Mouse (Mus musculus): ENCODE measurements at regions not wholly inside any gene's neighbourhood (a gene's known extent, or its start where the extent isn't known, plus 50 kb on each side); places are given as distances from the start of the nearest gene placed in this dataset.
A peak's percentile ranks its signal among the peaks of the same experiment; 100 is the strongest.

GRCm38 (mm10) chr4:10607855-10608576, 266.3 kb upstream of the 2610301B20Rik start (continued):
- TF ChIP-seq EP300 (IDR thresholded peaks at IDR 0.05; ENCODE audit: low read length) (peak; percentile 65), MAZ (IDR thresholded peaks at IDR 0.05; ENCODE audit: low read depth, low read length) (no peak), SIN3A (IDR thresholded peaks at IDR 0.05; ENCODE audit: low read length) (no peak; the same call in 1 of the 2 replicates), RAD21 (IDR thresholded peaks at IDR 0.05; ENCODE audit: low read depth, low read length) (no peak; the same call in 1 of the 2 replicates), ZKSCAN1 (IDR thresholded peaks at IDR 0.05; ENCODE audit: borderline replicate concordance, low read depth, low read length) (no peak), UBTF (IDR thresholded peaks at IDR 0.05; ENCODE audit: low read depth, low read length) (no peak)

GRCm38 (mm10) chr4:10610784-10611183, 263.5 kb upstream of the 2610301B20Rik start:
- dilution Hi-C loops (cut with MboI; ENCODE audit: extremely low pct_ligation_motif_present, extremely low pct_unique_long_range_greater_than_20kb, low sequenced_read_pairs) (no loop called here), in situ Hi-C loops (cut with MboI; ENCODE audit: low pct_ligation_motif_present, low pct_unique_long_range_greater_than_20kb, low sequenced_read_pairs) (no loop called here)

More at GRCm38 (mm10) chr4:10610784-10611183, 263.5 kb upstream of the 2610301B20Rik start:
- Histone ChIP-seq H3K9ac (ENCODE audit: insufficient read depth, low read depth) (no peak overlapping the region), H3K4me2 (ENCODE audit: insufficient read depth, low read depth, poor library complexity, severe bottlenecking) (no peak overlapping the region), H3K27me3 (replicated peaks) (no peaks in the 10 kb centered on the region), H3K4me1 (ENCODE audit: control insufficient read depth in 1 of 2, insufficient read depth in 2 of 2) (peaks cover 0 to 39% of the 10 kb centered on the region in 2 experiments; a peak in 3 of 4 replicates), H3K36me3 (replicated peaks in 1 of 2; ENCODE audit: control insufficient read depth in 1 of 2, insufficient read depth in 1 of 2, low read length in 1 of 2) (no peaks in the 10 kb centered on the region), H3K9me3 (replicated peaks; ENCODE audit: low read length) (peaks cover 5% of the 10 kb centered on the region), H3K27ac (ENCODE audit: insufficient read depth, low read depth) (no peak overlapping the region), H3K79me2 (replicated peaks; ENCODE audit: control insufficient read depth, extremely low read depth, insufficient read depth, poor library complexity, severe bottlenecking) (no peaks in the 10 kb centered on the region), H3K4me3 (replicated peaks in 1 of 3; ENCODE audit: low read depth in 2 of 3, low read length in 2 of 3, poor library complexity in 1 of 3) (no peak overlapping the region)
- TF ChIP-seq ZNF384 (IDR thresholded peaks at IDR 0.05; ENCODE audit: low read depth, low read length) (peak; percentile 80), GABPA (IDR thresholded peaks at IDR 0.05; ENCODE audit: insufficient replicate concordance, low read depth, low read length) (no peak), EP300 (IDR thresholded peaks at IDR 0.05; ENCODE audit: low read length) (peak; percentile 75), NRF1 (IDR thresholded peaks at IDR 0.05; ENCODE audit: low read depth, low read length) (no peak), MEF2A (IDR thresholded peaks at IDR 0.05; ENCODE audit: borderline replicate concordance, low read depth, low read length) (peak; percentile 87), IRF4 (IDR thresholded peaks at IDR 0.05; ENCODE audit: low read depth, low read length) (peak; percentile 86), MYC (IDR thresholded peaks at IDR 0.05; ENCODE audit: low read depth, low read length) (no peak), MAFK (IDR thresholded peaks at IDR 0.05; ENCODE audit: insufficient replicate concordance, low read length) (0 out of 2 replicates have a peak, but pooled peaks have one; percentile 15), ZC3H11A (IDR thresholded peaks at IDR 0.05; ENCODE audit: low read depth, low read length) (no peak), HCFC1 (IDR thresholded peaks at IDR 0.05; ENCODE audit: low read depth, low read length) (no peak), KAT2A (IDR thresholded peaks at IDR 0.05; ENCODE audit: insufficient replicate concordance, low read length) (no peak), ETS1 (conservative IDR thresholded peaks at IDR 0.05; ENCODE audit: low read depth, low read length) (peak; percentile 73), JUND (conservative IDR thresholded peaks at IDR 0.05; ENCODE audit: low read depth, low read length) (0 out of 2 replicates have a peak, but pooled peaks have one; percentile 15), JUN (IDR thresholded peaks at IDR 0.05; ENCODE audit: insufficient read depth, low read depth, low read length) (peak; percentile 29; the same call in 1 of the 2 replicates), BHLHE40 (IDR thresholded peaks at IDR 0.05; ENCODE audit: low read depth, low read length) (peak; percentile 47; the same call in 1 of the 2 replicates)
- peak; percentile 68 for DNase-seq (ENCODE audit: extremely low read depth)
